In genomic region chr17:56716655-56717362, GRCm38 (mm10) we compare ENCODE assay signal across 1 mouse cellular context.
TF ChIP-seq lines count a peak whose summit lies in the region.

No protein-coding gene starts in this region.

TF ChIP-seq in CH12.LX, 34 proteins besides CTCF, POLR2A, EP300 and RAD21:
- TF ChIP-seq MXI1 (IDR thresholded peaks at IDR 0.05; ENCODE audit: low read depth, low read length) (peak; percentile 19; the same call in 1 of the 2 replicates), SIN3A (IDR thresholded peaks at IDR 0.05; ENCODE audit: low read length) (no peak), JUN (IDR thresholded peaks at IDR 0.05; ENCODE audit: insufficient read depth, low read depth, low read length) (no peak), MYC (IDR thresholded peaks at IDR 0.05; ENCODE audit: low read depth, low read length) (peak; percentile 68; the same call in 1 of the 2 replicates), ZMIZ1 (IDR thresholded peaks at IDR 0.05; ENCODE audit: low read depth, low read length) (no peak), ZNF384 (IDR thresholded peaks at IDR 0.05; ENCODE audit: low read depth, low read length) (no peak), UBTF (IDR thresholded peaks at IDR 0.05; ENCODE audit: low read depth, low read length) (no peak), MAZ (IDR thresholded peaks at IDR 0.05; ENCODE audit: low read depth, low read length) (peak; percentile 60; the same call in 1 of the 2 replicates), GABPA (IDR thresholded peaks at IDR 0.05; ENCODE audit: insufficient replicate concordance, low read depth, low read length) (no peak), IRF4 (IDR thresholded peaks at IDR 0.05; ENCODE audit: low read depth, low read length) (0 out of 2 replicates have a peak, but pooled peaks have one; percentile 1), ETS1 (conservative IDR thresholded peaks at IDR 0.05; ENCODE audit: low read depth, low read length) (no peak), PAX5 (IDR thresholded peaks at IDR 0.05; ENCODE audit: low read length) (no peak), TBP (conservative IDR thresholded peaks at IDR 0.05; ENCODE audit: low read depth, low read length) (peak; percentile 57; the same call in 1 of the 2 replicates), MAX (IDR thresholded peaks at IDR 0.05; ENCODE audit: low read length) (no peak; the same call in none of the 2 replicates), BHLHE40 (IDR thresholded peaks at IDR 0.05; ENCODE audit: low read depth, low read length) (no peak), CHD1 (IDR thresholded peaks at IDR 0.05; ENCODE audit: low read depth, low read length) (no peak), USF2 (conservative IDR thresholded peaks at IDR 0.05; ENCODE audit: low read depth, low read length) (no peak), NRF1 (IDR thresholded peaks at IDR 0.05; ENCODE audit: low read depth, low read length) (peak; percentile 66), KAT2A (IDR thresholded peaks at IDR 0.05; ENCODE audit: insufficient replicate concordance, low read length) (no peak), NELFE (IDR thresholded peaks at IDR 0.05; ENCODE audit: low read depth, low read length) (peak; percentile 28; the same call in 1 of the 2 replicates), ZKSCAN1 (IDR thresholded peaks at IDR 0.05; ENCODE audit: borderline replicate concordance, low read depth, low read length) (no peak), ELF1 (IDR thresholded peaks at IDR 0.05; ENCODE audit: low read depth, low read length) (peak; percentile 33; the same call in 1 of the 2 replicates), MEF2A (IDR thresholded peaks at IDR 0.05; ENCODE audit: borderline replicate concordance, low read depth, low read length) (no peak), USF1 (IDR thresholded peaks at IDR 0.05; ENCODE audit: low read depth, low read length) (no peak), TCF12 (IDR thresholded peaks at IDR 0.05; ENCODE audit: low read depth, low read length) (no peak; the same call in 1 of the 2 replicates), JUND (conservative IDR thresholded peaks at IDR 0.05; ENCODE audit: low read depth, low read length) (no peak), RCOR1 (conservative IDR thresholded peaks at IDR 0.05; ENCODE audit: low read depth, low read length) (no peak), CHD2 (IDR thresholded peaks at IDR 0.05; ENCODE audit: low read length) (peak; percentile 21; the same call in 1 of the 2 replicates), SMC3 (IDR thresholded peaks at IDR 0.05; ENCODE audit: low read depth, low read length) (no peak), E2F4 (IDR thresholded peaks at IDR 0.05; ENCODE audit: insufficient replicate concordance, low read depth, low read length) (no peak), HCFC1 (IDR thresholded peaks at IDR 0.05; ENCODE audit: low read depth, low read length) (no peak), POLR2AphosphoS2 (IDR thresholded peaks at IDR 0.05; ENCODE audit: low read depth, low read length) (0 out of 2 replicates have a peak, but pooled peaks have one; percentile 0), ZC3H11A (IDR thresholded peaks at IDR 0.05; ENCODE audit: low read depth, low read length) (no peak), MAFK (IDR thresholded peaks at IDR 0.05; ENCODE audit: insufficient replicate concordance, low read length) (no peak)
